Mouse (Mus musculus): Measurements from ENCODE around the gene Vkorc1.
"Not testable (repeated sequence)": the region's sequence is repeated elsewhere in the genome, so short reads cannot be mapped to it uniquely, and the experiment has no call there.

Vkorc1 gene

DNA sequence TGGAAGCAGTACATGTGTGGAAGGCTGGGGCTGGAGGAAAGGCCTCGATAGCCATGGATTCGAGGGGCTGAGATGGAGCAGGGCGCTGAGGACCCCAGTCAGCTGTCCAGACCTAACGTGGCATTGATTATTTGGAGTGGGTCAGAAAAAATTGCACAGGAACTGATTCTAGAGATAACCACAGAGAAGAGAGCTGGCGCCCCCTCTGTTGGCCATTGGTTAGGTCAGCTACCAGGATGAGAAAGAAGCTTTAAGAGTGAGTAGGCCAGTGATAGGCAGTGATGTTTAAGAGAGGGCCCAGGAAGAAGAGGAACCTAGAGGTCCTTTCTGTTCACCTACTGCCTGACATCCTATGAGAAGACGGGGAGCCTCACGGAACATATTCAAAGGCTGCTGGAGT is 23.9 kb upstream of the Vkorc1 start:
- in situ Hi-C loops (cut with MboI; ENCODE audit: unreplicated experiment in 2 of 2), result no loop called here

DNA sequence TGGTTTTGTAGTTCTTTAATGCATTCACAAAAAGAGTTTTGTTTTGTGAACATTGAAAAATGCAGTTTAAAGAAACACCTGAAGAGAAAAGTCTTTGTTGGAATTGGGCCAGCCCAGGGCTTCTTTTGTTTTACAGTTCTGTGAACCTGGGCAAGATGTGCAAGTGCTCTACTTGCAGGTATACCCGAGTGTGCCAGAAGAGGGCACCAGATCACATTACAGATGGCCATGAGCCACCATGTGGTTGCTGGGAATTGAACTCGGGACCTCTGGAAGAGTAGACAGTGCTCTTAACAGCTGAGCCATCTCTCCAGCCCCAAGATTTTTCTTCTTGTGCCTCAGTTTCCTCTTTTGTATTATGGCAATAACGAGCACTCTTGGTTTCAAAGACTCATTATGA is 22.8 kb upstream of the Vkorc1 start:
- in situ Hi-C loops (cut with MboI; ENCODE audit: unreplicated experiment in 2 of 2), result no loop called here

DNA sequence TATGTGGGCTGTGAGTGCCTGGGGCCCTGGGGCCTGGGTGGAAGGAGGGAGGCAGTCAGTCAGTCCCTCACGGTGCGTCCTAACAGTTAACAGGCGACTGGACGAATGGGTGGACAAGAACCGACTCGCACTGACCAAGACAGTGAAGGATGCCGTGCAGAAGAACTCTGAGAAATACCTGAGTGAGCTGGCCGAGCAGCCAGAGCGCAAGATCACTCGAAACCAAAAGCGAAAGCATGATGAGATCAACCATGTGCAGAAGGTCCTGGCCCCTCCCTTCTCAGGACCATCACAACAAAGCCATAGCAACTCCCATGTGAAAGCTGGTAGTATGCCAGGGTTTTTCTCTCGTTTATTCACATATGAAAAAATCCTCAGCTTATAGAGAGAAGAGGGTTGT is 19.9 kb upstream of the Vkorc1 start:
- in situ Hi-C loops (cut with MboI; ENCODE audit: unreplicated experiment in 2 of 2), result no loop called here

DNA sequence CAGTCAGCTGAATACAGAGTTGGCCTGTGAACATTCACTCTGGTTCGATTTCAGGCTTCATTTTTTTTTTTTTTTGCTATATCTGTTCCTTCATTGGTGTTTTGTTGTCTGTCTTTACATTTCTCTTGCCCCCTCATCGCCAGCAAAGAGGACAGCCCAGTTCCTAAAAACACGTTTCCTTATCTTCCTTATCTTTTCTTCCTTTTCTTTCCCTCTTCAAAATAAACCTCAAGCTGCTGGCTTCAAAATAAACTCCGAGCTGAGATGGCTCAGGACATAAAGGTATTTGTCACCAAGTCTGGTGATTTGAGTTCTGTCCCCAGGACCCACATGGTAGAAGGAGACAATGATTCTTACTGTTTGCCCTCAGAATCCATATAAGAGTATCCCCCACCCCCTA is 17.5 kb upstream of the Vkorc1 start:
- in situ Hi-C loops (cut with MboI; ENCODE audit: unreplicated experiment in 2 of 2), result no loop called here

DNA sequence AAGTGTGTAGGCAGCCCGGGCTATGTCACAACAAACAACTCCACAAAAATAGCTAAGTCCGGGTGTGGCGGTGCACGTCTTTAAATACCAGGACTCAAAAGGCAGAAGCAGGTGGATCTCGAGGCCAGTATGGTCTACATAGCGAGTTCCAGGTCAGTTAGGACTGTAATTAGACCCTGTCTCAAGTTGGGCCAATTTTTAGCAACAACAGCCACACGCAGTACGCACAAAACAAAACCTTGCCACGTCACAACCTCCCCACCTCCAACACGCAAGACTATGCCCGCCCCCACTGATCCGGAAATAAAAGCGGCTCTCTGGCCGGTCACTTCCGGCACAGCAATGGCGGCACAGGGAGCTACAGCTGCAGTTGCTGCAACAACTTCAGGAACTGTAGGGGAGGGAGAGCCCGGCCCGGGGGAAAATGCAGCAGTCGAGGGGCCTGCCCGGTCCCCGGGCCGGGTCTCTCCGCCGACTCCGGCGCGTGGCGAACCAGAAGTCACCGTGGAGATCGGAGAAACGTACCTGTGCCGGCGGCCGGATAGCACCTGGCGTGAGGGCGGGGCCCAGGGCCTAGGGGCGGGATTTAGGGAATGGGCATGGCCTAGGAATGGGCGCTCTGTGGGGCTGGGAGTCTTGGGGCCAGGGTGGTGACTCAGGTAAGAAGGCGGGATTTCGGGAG is 16.9 kb upstream of the Vkorc1 start, which contains the start of gene Kat8:
Gene Kat8, plus strand, starts transcription at position 327 of the 682 bp plus-strand sequence.
- in situ Hi-C loops (cut with MboI; ENCODE audit: unreplicated experiment in 2 of 2), result no loop called here

DNA sequence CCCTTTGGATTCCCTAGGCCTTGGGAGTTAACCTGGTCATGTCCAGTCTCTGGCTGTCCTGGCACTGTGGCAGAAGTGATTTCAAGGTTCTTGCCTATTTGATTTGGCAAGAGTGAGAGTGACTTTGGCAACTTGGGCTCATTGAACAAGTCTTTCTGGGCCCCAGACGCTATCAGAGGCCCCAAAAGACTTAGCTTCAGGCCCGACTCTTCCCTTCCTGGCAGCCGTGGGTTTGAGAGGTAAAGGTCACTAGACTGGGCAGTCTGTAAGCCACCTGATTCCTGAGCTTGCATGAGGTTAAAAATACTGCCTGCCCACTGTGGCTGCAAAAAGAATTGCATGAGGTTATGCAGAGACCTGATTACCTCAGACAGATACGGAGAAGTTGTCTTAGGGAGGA is 13.2 kb upstream of the Vkorc1 start:
- in situ Hi-C loops (cut with MboI; ENCODE audit: unreplicated experiment in 2 of 2), result no loop called here

DNA sequence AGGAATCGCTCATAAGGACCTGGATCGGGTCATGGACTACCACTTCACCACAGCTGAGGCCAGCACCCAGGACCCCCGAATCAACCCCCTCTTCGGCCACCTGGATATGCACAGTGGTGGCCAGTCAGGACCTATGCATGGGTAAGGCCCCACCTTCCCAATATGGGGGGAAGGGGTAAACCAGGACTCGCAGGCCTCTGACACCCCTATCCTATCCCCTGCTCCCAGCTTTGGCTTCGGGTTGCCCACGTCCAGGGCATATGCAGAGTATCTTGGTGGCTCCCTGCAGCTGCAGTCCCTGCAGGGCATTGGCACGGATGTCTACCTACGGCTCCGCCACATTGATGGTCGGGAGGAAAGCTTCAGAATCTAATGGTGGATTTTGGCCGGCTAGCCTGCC is 12.5 kb upstream of the Vkorc1 start:
- in situ Hi-C loops (cut with MboI; ENCODE audit: unreplicated experiment in 2 of 2), result no loop called here

DNA sequence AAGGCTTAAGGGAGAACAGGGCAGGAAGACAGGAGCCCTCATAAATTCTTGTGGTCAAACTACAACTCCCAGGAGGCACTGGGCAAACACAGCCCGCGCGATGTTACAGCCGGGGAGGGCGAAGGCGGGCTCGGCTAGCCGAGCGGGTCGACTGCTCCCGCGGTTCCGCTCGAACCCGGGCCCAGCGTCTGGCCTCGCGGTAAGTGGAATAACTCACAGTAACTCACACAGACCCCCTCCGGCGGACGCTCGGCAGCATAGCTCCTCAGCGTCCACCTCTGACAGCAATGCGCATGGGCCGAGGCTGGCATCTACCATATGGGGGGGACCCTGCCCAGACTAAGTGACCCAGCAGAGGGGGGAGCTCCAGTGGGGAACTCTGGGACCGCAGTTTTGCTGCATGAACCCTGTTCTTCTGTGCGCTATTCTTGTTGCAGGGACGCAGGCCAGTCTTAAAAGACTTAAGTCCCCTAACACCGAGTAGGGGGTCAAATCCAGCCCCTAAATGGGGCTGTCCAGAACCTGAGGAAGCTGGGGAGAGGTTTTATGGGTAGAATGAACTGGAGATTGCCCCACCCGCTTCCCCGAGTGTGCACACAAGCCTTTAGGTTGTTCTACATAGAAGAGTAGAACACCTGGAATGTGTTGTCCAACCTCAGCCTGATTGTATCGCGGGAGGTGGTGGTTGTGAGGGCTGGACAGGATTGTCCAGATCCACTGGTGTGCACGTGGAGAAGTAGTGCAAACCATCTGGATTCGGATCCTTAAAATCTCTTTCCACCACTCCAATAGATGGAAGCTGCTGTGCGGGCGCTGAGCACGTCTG is 8.8 kb upstream of the Vkorc1 start, which contains the start of gene Bckdk:
Gene Bckdk, plus strand, starts transcription at position 112 of the 826 bp plus-strand sequence.
- in situ Hi-C loops (cut with MboI; ENCODE audit: unreplicated experiment in 2 of 2), result no loop called here

DNA sequence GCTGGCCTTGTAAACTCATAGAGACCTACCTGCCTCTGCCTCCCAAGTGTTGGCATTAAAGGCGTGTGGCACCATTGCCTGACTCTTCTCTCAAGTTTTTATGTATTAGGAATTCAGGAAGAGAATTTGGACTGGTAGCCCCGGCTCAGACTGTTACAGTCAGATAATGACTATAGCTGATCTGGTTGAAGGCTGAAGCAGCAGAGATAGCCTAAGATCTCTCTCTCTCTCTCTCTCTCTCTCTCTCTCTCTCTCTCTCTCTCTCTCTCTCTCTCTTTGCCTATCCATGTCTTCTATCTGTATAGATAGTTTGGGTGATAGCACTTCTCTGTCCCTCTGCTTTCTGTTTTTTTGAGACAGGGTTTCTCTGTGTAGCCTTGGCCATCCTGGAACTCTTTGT is 6.4 kb upstream of the Vkorc1 start:
- in situ Hi-C loops (cut with MboI; ENCODE audit: unreplicated experiment in 2 of 2), result no loop called here

DNA sequence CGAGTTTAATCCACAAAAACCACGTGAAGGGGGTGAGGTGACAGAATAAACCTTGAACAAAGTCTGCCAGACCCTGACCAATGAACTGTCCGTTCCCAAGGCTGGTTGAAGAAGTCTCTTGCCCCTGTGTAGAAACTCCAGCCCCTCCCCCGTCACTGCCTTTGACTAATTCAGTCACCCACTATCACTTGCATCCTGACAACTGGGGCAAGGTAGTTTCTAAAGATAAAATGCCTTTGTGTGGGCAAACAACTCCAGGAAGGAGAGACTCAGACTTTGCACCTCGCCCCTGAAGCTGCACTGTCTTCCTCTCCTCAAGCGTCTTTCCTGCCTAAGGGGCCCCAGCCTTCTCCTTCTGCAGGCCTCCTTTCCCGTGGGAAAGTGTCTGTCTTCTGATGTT is 4.6 kb upstream of the Vkorc1 start:
- in situ Hi-C loops (cut with MboI; ENCODE audit: unreplicated experiment in 2 of 2), result no loop called here

DNA sequence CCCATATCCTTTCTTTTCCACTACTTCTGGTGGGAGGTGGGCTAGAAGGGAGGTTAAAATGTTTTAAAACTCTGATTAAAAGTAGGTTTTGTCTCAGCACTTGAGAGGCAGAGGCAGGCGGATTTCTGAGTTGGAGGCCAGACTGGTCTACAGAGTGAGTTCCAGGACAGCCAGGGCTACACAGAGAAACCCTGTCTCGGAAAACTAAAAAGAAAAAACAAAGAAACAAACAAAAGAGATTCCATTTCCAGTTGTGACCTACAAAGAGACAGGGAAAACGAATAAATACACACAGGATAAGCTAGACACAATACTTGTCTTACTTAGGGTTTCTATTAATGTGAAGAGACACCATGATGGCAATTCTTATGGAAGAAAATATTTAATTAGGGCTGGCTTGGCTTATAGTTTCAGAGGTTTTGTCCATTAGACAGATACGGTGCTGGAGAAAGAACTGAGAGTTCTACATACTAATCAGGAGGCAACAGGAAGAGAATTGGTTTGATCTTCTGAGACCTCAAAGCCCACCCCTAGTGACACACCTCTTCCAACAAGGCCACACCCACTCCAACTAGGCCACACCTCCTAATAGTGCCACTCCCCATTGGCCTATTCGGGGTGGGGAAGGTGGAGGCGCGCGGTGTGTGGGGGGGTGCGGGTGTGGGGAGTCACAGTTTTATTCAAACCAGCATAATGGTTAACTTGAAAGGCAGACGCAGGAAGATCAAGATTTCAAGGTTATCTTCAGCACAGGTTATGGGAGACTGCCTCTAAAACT is 3.0 kb upstream of the Vkorc1 start:
- in situ Hi-C loops (cut with MboI; ENCODE audit: unreplicated experiment in 2 of 2), result no loop called here

DNA sequence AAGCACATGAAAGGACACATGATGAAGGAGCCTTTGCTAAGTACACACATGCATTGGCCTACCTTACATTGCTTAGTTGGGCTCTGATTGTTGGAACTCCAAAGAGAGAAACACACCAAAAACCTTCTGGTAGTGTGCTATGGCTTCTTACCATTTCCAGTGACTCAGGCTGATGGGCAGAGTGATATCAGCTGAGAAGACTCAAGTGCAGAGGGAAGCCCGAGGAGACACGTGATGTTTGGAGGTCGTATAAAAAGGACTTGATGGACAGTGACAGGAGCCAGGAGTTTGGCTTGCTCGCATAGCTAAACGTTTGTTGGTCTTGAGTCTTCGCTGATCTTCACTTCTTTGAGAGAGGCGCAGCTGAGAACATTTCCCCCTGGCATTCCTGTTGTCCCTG is 2.1 kb upstream of the Vkorc1 start:
- in situ Hi-C loops (cut with MboI; ENCODE audit: unreplicated experiment in 2 of 2), result no loop called here

DNA sequence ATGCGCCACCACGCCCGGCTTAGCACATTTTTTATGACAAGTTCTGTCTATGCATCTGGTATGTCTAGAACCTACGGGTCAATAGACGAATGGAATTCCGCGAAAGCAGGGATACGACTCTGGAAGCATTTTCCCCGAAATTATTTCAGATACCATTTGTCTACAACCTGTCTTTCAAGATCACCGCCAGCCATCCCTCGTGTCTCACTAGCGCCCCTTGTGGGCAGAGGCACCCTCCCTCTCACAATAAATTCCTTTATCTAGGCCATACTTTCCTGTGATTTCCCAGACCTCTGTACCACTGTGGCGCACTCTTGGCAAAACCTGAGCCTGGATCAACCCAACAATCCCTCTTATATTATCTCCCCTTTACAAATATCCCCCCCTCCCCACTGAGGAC is 967 bp upstream of the Vkorc1 start:
- in situ Hi-C loops (cut with MboI; ENCODE audit: unreplicated experiment in 2 of 2), result no loop called here

DNA sequence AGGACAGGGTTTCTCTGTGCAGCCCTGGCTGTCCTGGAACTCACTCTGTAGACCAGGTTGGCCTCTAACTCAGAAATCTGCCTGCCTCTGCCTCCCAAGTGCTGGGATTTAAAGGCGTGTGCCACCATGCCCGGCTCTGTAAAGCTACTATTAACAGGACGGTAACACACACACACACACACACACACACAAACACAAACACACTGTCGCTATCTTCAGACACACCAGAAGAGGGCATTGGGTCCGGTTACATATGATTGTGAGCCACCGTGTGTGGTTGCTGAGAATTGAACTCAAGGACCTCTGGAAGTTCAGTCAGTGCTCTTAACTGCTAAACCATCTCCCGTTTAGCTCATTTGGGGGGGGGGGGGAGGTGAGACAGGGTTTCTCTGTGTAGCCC is 474 bp upstream of the Vkorc1 start:
- in situ Hi-C loops (cut with MboI; ENCODE audit: unreplicated experiment in 2 of 2), result not testable (repeated sequence)

DNA sequence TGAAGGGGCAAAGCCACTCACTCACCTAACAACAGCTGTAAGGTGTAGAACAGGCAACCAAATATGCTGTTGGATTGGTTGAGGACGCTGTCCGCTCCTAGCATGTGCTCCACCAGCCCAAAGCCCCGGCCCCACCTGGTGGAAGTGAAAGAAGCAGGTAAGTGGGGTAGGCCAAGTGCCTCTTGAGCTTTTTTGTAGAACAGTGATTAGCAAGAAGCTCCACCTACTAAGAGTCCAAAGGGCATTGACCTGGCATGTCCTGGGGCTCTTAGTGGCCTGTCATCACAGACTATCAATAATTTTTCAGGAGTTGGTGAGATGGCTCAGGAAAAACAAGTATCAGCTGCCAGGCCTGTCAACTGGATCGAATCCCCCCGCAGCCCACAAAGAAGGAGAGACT is 937 bp downstream of the Vkorc1 start:
- in situ Hi-C loops (cut with MboI; ENCODE audit: unreplicated experiment in 2 of 2), result no loop called here

DNA sequence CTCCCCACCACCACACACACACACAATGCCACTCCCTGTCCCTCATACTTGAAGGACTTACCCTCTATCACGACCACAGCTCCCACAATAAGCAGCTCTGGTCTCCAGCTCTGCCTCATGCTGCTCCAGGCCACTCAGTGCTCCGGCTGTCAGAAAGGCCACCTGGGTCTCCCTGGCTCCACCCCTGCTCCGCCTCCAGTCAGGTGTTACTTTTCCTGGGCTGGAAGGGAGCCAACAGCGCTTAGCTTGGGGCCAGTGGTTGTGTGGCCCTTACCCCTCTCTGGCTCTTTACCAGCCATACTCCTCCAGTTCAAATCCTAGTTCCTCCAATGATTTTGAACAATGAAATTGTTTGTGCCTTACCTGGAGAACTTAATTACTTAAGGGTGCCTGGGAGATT is 4.6 kb downstream of the Vkorc1 start, which contains the start of gene Prss53:
Gene Prss53, minus strand, starts transcription at position 173 of the 400 bp plus-strand sequence.
- in situ Hi-C loops (cut with MboI; ENCODE audit: unreplicated experiment in 2 of 2), result no loop called here

DNA sequence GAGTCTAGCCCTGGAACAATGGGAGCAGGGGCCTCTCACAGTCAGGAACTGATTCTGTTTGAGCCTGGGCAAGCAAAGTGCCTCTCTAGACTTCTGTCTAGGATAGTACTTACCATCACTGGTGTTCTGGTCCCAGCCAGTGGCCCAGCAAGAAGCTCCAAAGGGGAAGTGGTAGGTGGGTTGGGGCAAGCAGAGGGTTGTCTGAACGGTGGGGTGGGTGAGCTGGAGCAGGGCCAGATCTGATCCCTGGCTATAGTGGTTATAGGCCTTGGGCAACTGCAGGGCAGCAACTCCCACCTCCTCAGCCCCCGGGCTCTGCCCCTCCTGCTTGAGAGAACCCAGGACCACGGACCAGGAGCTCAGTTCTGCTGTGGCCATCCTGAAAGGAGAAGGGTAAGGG is 6.6 kb downstream of the Vkorc1 start:
- in situ Hi-C loops (cut with MboI; ENCODE audit: unreplicated experiment in 2 of 2), result no loop called here

DNA sequence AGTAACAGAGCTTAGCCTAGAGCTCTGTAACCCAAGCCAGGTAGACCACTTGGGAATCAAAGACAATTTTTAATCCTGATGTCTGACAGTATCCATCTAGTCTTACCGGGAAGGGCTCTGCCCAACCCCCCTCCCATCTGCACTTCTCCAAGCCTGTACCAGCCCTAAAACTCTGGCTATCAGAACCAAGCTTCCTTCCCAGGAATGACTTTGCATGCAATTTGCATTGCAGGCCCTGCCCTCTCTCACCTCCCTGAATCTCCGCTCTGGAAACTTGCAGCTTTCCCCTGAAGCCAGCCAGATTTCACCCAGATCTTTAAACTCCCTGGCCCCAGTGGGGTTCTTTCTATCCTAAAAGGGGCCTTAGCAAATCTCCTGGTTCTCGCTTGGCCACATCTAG is 7.6 kb downstream of the Vkorc1 start:
- in situ Hi-C loops (cut with MboI; ENCODE audit: unreplicated experiment in 2 of 2), result no loop called here

DNA sequence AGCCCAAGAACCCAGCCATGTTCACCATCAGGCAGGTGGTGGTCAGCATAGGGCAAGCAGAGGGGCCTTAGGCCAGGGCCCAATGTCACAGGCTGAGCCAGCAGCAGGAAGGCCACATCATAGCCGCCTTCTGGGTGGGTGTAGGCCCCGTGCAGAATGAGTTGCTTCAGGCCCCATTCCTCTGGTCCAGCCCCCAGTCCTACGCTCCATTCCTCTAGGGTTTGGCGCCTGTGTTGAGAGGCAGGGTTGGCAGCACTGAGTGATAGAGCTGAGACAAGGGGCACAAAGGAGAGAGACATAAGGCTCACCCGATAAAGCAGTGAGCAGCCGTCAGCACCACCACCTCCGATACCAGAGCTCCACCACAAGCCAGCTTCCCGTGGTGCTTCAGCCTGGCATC is 8.2 kb downstream of the Vkorc1 start:
- in situ Hi-C loops (cut with MboI; ENCODE audit: unreplicated experiment in 2 of 2), result no loop called here

DNA sequence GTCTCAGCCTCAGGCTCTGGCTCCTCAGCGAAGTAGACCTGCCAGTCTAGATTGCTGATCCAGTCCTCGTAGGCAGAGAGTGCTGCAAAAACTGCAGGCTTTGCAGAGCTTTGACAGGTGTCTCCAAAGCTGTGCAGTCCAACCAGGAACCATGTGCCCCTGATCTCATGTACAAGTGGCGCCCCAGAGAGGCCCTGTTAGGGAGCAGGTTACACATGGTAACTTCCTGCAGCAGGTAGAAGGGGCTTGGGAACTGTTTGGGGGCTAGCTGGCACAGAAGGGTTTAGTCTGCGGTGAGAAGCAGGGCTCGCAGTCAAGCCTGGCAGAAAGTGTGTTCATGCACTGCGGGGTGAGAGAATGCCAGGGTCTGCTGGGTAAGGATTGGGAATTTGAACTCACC is 8.9 kb downstream of the Vkorc1 start:
- in situ Hi-C loops (cut with MboI; ENCODE audit: unreplicated experiment in 2 of 2), result no loop called here

DNA sequence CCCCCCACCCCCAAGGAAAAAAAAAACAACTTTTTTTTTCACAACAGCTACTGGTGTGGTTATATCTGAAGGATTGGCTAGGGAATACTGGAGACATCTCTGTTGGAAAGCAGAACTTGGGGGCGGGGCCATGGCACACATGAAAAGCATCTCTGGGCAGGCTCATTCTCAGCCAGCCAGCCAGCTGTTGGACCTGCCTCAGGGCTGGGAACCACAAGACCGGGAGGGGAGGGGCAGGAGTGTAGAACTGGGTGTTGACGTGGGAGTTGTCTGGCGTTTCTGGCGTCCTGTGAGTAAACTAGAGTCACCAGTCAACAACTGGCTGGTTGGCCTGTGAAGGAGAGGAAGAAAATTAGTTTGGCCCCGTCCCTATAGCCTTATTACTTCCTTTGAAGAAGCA is 9.5 kb downstream of the Vkorc1 start:
- in situ Hi-C loops (cut with MboI; ENCODE audit: unreplicated experiment in 2 of 2), result no loop called here

All from v-Abl transformed pro-B cells (cell line).